Mouse (Mus musculus) hindbrain, embryonic 15.5 days (tissue): ENCODE results near the gene Gnat3. TPM values are rescaled to one million over a fixed set of nuclear protein-coding genes. Genes with fewer than 3 reads are reported as not detected.

Experiments used
- ATAC-seq: fragments of 200-750 bp; cut with Nextera tagmentation; 2 replicates; pipeline ENCODE4 v1.8.0; 2017; ENCODE audit warnings: low read depth, moderate number of reproducible peaks, moderate TSS enrichment; ENCODE audit not compliant: low FRiP score
- H3K27ac ChIP-seq: fragments of 300-500 bp; sonication (generic); replicated peaks from 2 replicates; pipeline ENCODE4 v1.5.1; 2015; ENCODE audit warnings: mild to moderate bottlenecking, inconsistent platforms
- H3K27me3 ChIP-seq: fragments of 300-500 bp; sonication (generic); 2 replicates; pipeline ENCODE4 v1.6.1; 2015; ENCODE audit warnings: control low read depth, inconsistent platforms
- H3K36me3 ChIP-seq: fragments of 300-500 bp; sonication (generic); 2 replicates; pipeline ENCODE4 v1.6.1; 2015; ENCODE audit warnings: control low read depth, inconsistent platforms
- H3K4me1 ChIP-seq: fragments of 300-500 bp; sonication (generic); replicated peaks from 2 replicates; pipeline ENCODE4 v1.6.1; 2015; ENCODE audit warnings: control low read depth, inconsistent platforms
- H3K4me2 ChIP-seq: fragments of 300-500 bp; sonication (generic); 2 replicates; pipeline ENCODE4 v1.6.1; 2015; ENCODE audit warnings: moderate library complexity, mild to moderate bottlenecking, inconsistent platforms
- H3K4me3 ChIP-seq: fragments of 300-500 bp; sonication (generic); 2 replicates; pipeline ENCODE4 v1.5.1; 2015; ENCODE audit warnings: mild to moderate bottlenecking, inconsistent platforms
- H3K9ac ChIP-seq: fragments of 300-500 bp; sonication (generic); 2 replicates; pipeline ENCODE4 v1.6.1; 2015; ENCODE audit warnings: inconsistent platforms
- H3K9me3 ChIP-seq: fragments of 300-500 bp; sonication (generic); 2 replicates; pipeline ENCODE4 v1.6.1; 2016; ENCODE audit warnings: control low read depth, inconsistent platforms
- WGBS: fragments of 180-500 bp; shearing (Covaris S2); methylation state at CpG from one replicate; pipeline ENCODE4 v1.1.7; 2015; 5-methylcytosine and 5-hydroxymethylcytosine counted together
- polyA plus RNA-seq: library from polyadenylated mRNA; unstranded; fragments of >200 nt; fragmentation: Nextera tagmentation; extraction: Ambion mirVana; gene quantifications from 2 replicates; pipeline ENCODE4 v1.2.1, GENCODE M21; 2015

Gnat3 gene
- polyA plus RNA-seq, 1 experiment from 2014 or later: not detected

DNA sequence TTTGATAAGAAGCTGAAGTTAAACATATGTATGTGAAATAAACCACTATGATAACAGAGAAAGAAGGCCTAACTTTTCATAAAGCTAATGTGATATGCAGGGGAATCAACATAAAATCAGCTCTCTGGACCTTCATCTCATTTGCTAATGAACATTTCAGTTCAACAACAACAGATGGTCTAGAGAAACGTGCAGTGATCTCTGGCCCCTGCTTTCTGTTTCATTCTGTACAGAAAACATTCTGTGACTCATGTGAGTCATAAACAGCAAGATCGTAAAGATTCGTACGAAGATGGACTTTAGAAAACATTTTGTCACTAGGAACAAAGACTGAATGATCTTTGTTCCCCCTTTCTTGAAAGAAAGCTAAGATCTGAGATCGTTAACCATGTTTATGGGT, 48.0 kb downstream of the Gnat3 start:
- Histone ChIP-seq H3K36me3 (no peaks in the 10 kb centered on the region), H3K9me3 (no peaks in the 10 kb centered on the region), H3K4me2 (no peak overlapping the region), H3K9ac (no peak overlapping the region), H3K27me3 (no peaks in the 10 kb centered on the region), H3K4me3 (no peak overlapping the region), H3K4me1 (no peaks in the 10 kb centered on the region), H3K27ac (no peak overlapping the region)
- ATAC-seq: no peak
- 58% methylated on average over 5 of the region's 5 CpGs for WGBS

DNA sequence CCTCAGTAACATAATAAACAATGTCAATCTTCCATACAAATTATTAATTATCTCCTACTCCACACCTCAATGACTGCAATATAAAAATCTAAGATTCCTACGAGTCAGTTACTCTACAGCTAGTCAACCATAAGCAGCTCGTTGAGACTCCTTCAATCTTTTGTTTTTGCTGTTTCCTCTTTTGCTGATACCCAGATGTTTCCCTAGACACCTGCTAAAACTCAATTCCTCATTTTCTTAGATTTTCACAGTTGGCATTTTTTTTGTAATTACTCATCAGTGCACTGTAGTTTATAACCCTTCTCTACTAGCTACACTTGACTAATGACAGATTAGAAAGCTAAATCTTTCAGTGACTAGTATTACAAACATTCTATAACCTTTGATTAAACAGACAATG, 50.8 kb downstream of the Gnat3 start:
- ATAC-seq: no peak
- Histone ChIP-seq H3K4me1 (no peaks in the 10 kb centered on the region), H3K27ac (no peak overlapping the region), H3K4me3 (no peak overlapping the region), H3K9ac (no peak overlapping the region), H3K27me3 (no peaks in the 10 kb centered on the region), H3K4me2 (no peak overlapping the region), H3K36me3 (no peaks in the 10 kb centered on the region), H3K9me3 (no peaks in the 10 kb centered on the region)
- 75% methylated on average over 2 of the region's 2 CpGs for WGBS

DNA sequence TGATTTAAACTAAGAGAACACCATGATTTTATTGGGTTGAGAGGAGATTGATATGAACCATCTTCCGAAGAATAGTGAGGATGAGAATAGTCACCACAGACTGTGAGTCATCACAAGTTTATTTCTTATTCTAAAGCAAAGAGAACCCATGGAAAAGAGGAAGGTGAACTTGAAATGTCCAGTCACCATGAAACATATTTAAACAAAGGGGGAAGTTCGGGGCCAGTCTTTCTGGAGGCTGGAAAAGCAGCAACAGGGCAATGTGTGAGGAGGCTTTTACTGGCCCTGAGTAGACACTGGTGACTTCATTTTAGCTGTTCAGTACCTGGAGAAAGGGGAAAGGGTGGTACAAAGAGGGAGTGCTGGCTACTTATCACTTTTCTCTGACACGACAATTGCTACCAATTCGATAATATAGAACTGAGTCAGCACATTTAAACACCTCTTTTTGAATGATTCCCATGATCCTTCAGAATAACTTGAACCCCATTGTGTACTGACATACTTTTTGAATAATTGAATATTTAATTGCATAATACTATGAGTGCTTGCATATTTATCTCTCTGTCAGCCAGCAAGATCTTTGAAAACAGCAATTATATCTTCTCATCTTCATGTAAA, 52.0 kb downstream of the Gnat3 start:
- no peaks in the 10 kb centered on the region for H3K4me1 ChIP-seq
- ATAC-seq: no peak
- no peaks in the 10 kb centered on the region for H3K36me3 ChIP-seq
- H3K4me3 ChIP-seq: no peak overlapping the region
- H3K4me2 ChIP-seq: no peak overlapping the region
- no peaks in the 10 kb centered on the region for H3K27me3 ChIP-seq
- WGBS: 89% methylated on average over 4 of the region's 4 CpGs
- H3K27ac ChIP-seq: no peak overlapping the region
- H3K9ac ChIP-seq: no peak overlapping the region
- no peaks in the 10 kb centered on the region for H3K9me3 ChIP-seq

DNA sequence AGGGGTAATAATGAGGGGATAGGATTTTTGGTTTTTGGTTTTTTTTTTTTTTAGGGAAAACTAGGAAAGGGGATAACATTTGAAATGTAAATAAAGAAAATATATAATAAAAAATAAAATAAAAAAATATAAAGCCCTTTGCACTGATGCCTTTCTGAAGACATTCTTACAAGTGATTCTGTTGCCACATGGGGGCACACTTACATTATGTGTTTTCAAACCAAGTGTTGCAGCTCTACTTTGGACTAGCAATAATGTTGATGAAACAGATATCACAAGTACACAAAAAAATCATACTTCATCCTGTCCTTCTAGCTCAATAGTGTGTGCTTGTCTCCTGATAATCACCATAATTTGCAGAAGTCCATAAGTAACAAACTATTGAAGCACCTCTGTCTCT, 61.0 kb downstream of the Gnat3 start:
- Histone ChIP-seq H3K4me1 (no peaks in the 10 kb centered on the region), H3K36me3 (no peaks in the 10 kb centered on the region), H3K27me3 (no peaks in the 10 kb centered on the region), H3K4me2 (no peak overlapping the region), H3K9ac (no peak overlapping the region), H3K9me3 (no peaks in the 10 kb centered on the region), H3K4me3 (no peak overlapping the region), H3K27ac (no peak overlapping the region)
- ATAC-seq: no peak

DNA sequence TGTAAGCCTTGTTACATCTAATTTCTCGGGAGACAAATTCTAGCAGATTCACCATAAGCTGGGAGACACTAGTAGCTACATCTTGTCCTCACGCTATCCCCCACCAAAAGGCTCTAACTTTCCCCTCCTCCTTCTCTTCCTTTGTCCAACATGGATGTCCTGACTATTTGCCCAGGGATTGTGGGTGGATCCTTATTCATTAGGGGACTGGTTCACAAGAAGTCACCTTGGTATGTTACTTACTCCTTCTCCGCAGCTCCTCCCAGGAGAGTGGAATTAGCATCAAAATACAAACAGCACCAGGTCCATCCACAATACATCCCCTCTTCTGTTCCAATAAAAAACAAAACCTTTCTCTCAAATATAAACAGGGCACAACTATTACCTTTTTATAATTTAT, 65.2 kb downstream of the Gnat3 start:
- Histone ChIP-seq H3K27me3 (no peaks in the 10 kb centered on the region), H3K9me3 (no peaks in the 10 kb centered on the region), H3K4me1 (no peaks in the 10 kb centered on the region), H3K4me2 (no peak overlapping the region), H3K4me3 (no peak overlapping the region), H3K36me3 (no peaks in the 10 kb centered on the region), H3K27ac (no peak overlapping the region), H3K9ac (no peak overlapping the region)
- WGBS: 90% methylated on average over 3 of the region's 3 CpGs
- ATAC-seq: no peak

DNA sequence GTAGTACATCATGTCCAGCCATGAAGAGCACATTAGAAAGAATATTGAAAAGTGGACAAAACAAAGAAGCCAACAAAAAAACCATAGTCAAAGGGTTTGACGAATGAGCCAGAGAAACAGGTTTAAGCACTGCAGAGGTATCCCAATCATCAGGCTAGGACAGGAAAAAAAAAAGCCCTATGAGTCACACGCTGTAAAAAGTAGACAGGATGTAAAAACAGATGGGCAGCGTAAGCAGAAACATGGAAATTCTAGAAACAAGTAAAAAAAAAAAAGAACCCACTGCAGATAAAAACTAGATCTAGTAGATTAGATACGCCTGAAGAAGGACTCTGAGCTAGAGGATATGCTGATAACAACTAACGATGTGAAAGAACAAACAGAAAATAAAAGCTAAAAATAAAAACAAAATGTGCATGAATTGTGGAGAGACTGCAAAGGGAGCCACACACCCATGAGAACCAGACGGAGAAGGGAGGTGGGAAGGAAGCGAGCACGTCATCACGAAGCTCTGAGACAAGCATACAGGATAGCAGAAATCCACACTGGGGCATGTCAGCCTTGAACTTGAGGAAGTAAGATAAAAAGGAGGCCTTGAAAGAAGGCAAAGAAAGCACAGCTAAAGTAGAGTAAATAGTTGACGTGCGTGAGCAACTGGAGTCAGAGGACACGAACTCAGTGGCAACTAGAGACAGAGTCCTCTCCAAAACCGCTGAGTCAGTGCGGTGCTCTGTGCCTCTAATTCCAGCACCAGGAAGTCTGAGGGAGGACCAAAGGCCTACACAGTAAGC, 73.7 kb downstream of the Gnat3 start:
- WGBS: 86% methylated on average over 14 of the region's 14 CpGs
- Histone ChIP-seq H3K4me2 (no peak overlapping the region), H3K9me3 (no peaks in the 10 kb centered on the region), H3K27me3 (no peaks in the 10 kb centered on the region), H3K4me3 (no peak overlapping the region), H3K27ac (no peak overlapping the region), H3K9ac (no peak overlapping the region), H3K4me1 (no peaks in the 10 kb centered on the region), H3K36me3 (no peaks in the 10 kb centered on the region)
- ATAC-seq: no peak

DNA sequence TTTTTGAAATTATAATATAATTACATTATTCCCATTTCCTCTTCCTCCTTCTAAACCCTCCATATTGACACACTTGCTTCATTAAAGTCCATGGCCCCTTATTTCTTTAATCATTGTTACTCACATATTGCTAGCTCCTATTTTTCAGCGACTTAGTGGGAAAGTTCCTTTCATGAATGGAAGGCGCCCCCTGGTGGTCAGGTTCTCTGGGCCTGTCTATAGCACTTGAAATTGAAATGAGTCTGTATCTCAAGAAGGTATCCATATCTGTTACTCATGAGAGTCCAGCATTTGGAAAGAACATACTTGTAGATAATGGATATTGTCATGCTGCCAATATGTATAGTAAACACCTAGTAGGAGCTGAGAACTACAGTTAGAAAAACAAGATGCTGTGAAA, 80.7 kb downstream of the Gnat3 start:
- no peak overlapping the region for H3K4me2 ChIP-seq
- 4% methylated on average over 2 of the region's 2 CpGs for WGBS
- H3K9ac ChIP-seq: no peak overlapping the region
- no peak for ATAC-seq
- H3K27ac ChIP-seq: no peak overlapping the region
- H3K27me3 ChIP-seq: no peaks in the 10 kb centered on the region
- no peaks in the 10 kb centered on the region for H3K36me3 ChIP-seq
- no peaks in the 10 kb centered on the region for H3K4me1 ChIP-seq
- no peaks in the 10 kb centered on the region for H3K9me3 ChIP-seq
- no peak overlapping the region for H3K4me3 ChIP-seq

DNA sequence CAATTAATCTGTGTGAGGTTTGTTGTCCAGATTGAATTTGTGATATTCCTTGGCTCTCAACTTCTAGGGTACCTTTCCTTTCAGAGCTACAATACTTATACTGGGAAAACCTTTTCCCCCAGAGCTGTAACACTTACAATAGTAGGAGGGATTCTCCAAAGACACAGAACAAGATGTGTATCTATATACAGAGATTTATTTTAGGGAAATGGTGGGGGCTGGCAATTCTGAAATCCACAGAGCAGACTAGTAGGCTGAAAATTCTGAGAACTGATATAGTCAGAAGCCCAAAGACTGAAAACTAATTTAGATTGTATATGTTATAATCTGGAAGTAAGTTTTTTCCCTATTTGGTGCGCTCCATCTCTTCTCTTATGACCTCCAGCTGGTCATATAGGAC, 86.5 kb downstream of the Gnat3 start:
- no peak overlapping the region for H3K4me2 ChIP-seq
- no peak overlapping the region for H3K9ac ChIP-seq
- 100% methylated on average over 1 of the region's 1 CpGs for WGBS
- H3K27ac ChIP-seq: no peak overlapping the region
- no peaks in the 10 kb centered on the region for H3K9me3 ChIP-seq
- H3K36me3 ChIP-seq: no peaks in the 10 kb centered on the region
- H3K27me3 ChIP-seq: no peaks in the 10 kb centered on the region
- H3K4me3 ChIP-seq: no peak overlapping the region
- H3K4me1 ChIP-seq: no peaks in the 10 kb centered on the region
- ATAC-seq: no peak

DNA sequence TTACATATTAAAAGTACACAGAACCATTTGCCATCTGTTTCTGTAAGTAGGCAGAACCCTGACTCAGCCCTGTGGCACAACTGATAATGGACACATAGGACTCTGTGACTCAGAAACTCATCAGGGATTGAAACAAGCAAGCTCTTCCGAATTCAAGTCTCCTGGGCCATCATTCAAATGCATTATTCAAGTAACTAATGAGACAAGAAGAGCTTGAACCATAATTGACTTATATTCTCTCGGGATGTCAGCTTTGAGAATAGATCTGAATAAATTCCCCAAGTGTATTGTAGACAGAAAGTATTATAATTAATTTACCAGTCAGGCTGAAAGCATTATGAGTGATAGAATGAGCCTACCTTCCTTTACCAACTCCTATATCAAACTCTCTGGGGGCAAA, 93.0 kb downstream of the Gnat3 start:
- 33% methylated on average over 2 of the region's 2 CpGs for WGBS
- peak; percentile 48; the same call in 1 of the 2 replicates for ATAC-seq
- no peak overlapping the region for H3K27ac ChIP-seq

More for the DNA sequence above, 93.0 kb downstream of the Gnat3 start:
- no peak overlapping the region for H3K9ac ChIP-seq
- no peaks in the 10 kb centered on the region for H3K9me3 ChIP-seq
- no peak overlapping the region for H3K4me2 ChIP-seq
- H3K27me3 ChIP-seq: no peaks in the 10 kb centered on the region
- no peaks in the 10 kb centered on the region for H3K36me3 ChIP-seq
- H3K4me3 ChIP-seq: no peak overlapping the region
- H3K4me1 ChIP-seq: no peaks in the 10 kb centered on the region

Other genes with a start within 250 kb of the Gnat3 start
- gene Cd36, start 73.7 kb upstream of the Gnat3 start, polyA plus RNA-seq: 5.8 and 6.6 TPM in 2 replicates